Mouse (Mus musculus) olfactory bulb, adult 2 months (tissue): ENCODE measurements around the gene Mcf2. TPM values are rescaled to one million over a fixed set of nuclear protein-coding genes. Genes with fewer than 3 reads are reported as not detected.

Source experiments
- H3K27ac ChIP-seq: fragments of 200-500 bp; 2 replicates; pipeline ENCODE4 v1.5.1; 2012; ENCODE audit warnings: low read depth, low read length; ENCODE audit not compliant: insufficient read depth
- H3K4me1 ChIP-seq: fragments of 200-500 bp; 2 replicates; pipeline ENCODE4 v1.6.1; 2012; ENCODE audit warnings: low read length; ENCODE audit not compliant: control insufficient read depth, insufficient read depth
- H3K4me3 ChIP-seq: fragments of 200-500 bp; 2 replicates; pipeline ENCODE4 v1.5.1; 2012; ENCODE audit warnings: mild to moderate bottlenecking, low read depth, low read length, moderate library complexity; ENCODE audit not compliant: insufficient read depth
- CTCF ChIP-seq: fragments of 200-500 bp; IDR thresholded peaks from 2 replicates; pipeline ENCODE4 v1.5.1; 2012; ENCODE audit warnings: low read depth, mild to moderate bottlenecking, low read length, moderate library complexity; ENCODE audit not compliant: insufficient read depth
- POLR2A ChIP-seq: fragments of 200-500 bp; IDR thresholded peaks from 2 replicates; pipeline ENCODE4 v1.6.1; 2012; ENCODE audit warnings: mild to moderate bottlenecking, low read depth, low read length, moderate library complexity; ENCODE audit not compliant: insufficient read depth
- WGBS: fragments of 180-500 bp; shearing (Covaris S2); methylation state at CpG from one replicate; pipeline ENCODE4 v1.1.7; 2018; 5-methylcytosine and 5-hydroxymethylcytosine counted together
- polyA plus RNA-seq: library from polyadenylated mRNA; stranded (reverse); fragments of >200 nt; gene quantifications from 2 replicates; pipeline ENCODE4 v1.2.4, GENCODE M21; 2012; ENCODE audit warnings: low replicate concordance; ENCODE audit not compliant: missing spikeins, insufficient read depth, insufficient read length

Gene Mcf2
- polyA plus RNA-seq: not detected in 2 replicates

- Histone ChIP-seq H3K4me3 (peak within 1 kb of the TSS; percentile 37), H3K4me1 (peaks cover 12% of the 10 kb centered on the region), H3K27ac (no peak within 1 kb of the TSS)
- WGBS: 17% methylated on average over 28 of the region's 28 CpGs
- TF ChIP-seq CTCF (no peak), POLR2A (no peak)
These were observed at the start of gene Mcf2 for GRCm38 (mm10) chrX:60178744-60179458. Gene Mcf2, minus strand, starts transcription at chrX:60179089.

- Histone ChIP-seq H3K4me3 (no peak overlapping the region), H3K27ac (no peak overlapping the region), H3K4me1 (no peaks in the 10 kb centered on the region)
- whole genome bisulfite sequencing: 44% methylated on average over 1 of the region's 1 CpGs
- TF ChIP-seq CTCF: no peak
- TF ChIP-seq POLR2A: no peak
These were observed 8.8 kb upstream of the Mcf2 start for GRCm38 (mm10) chrX:60187726-60188125.

- Histone ChIP-seq H3K4me3 (no peak overlapping the region), H3K4me1 (peaks cover 12% of the 10 kb centered on the region), H3K27ac (no peak overlapping the region)
- TF ChIP-seq CTCF (no peak), POLR2A (no peak)
- WGBS: 73% methylated on average over 3 of the region's 3 CpGs
These were observed 3.7 kb upstream of the Mcf2 start for GRCm38 (mm10) chrX:60182611-60183010.

GRCm38 (mm10) chrX:60178025-60178743, 705 bp downstream of the Mcf2 start:
- WGBS: 5% methylated on average over 18 of the region's 19 CpGs
- H3K4me3 ChIP-seq: peak overlapping the region; percentile 37
- no peak for TF ChIP-seq CTCF
- no peak for TF ChIP-seq POLR2A

GRCm38 (mm10) chrX:60170106-60170505, 8.8 kb downstream of the Mcf2 start:
- Histone ChIP-seq H3K27ac (no peak overlapping the region), H3K4me1 (no peaks in the 10 kb centered on the region), H3K4me3 (no peak overlapping the region)
- WGBS: 92% methylated on average over 5 of the region's 5 CpGs
- no peak for TF ChIP-seq POLR2A
- TF ChIP-seq CTCF: no peak

More at GRCm38 (mm10) chrX:60178025-60178743, 705 bp downstream of the Mcf2 start:
- Histone ChIP-seq H3K27ac (no peak overlapping the region), H3K4me1 (peaks cover 12% of the 10 kb centered on the region)

- whole genome bisulfite sequencing: 80% methylated on average over 2 of the region's 2 CpGs
- Histone ChIP-seq H3K4me3 (no peak overlapping the region), H3K4me1 (no peaks in the 10 kb centered on the region), H3K27ac (no peak overlapping the region)
- TF ChIP-seq CTCF: no peak
- TF ChIP-seq POLR2A: no peak
These were observed 9.4 kb downstream of the Mcf2 start for GRCm38 (mm10) chrX:60169511-60169910.

GRCm38 (mm10) chrX:60168796-60169195, 10.1 kb downstream of the Mcf2 start:
- 85% methylated on average over 2 of the region's 2 CpGs for WGBS
- Histone ChIP-seq H3K4me3 (no peak overlapping the region), H3K4me1 (no peaks in the 10 kb centered on the region), H3K27ac (no peak overlapping the region)
- TF ChIP-seq CTCF: no peak
- no peak for TF ChIP-seq POLR2A

GRCm38 (mm10) chrX:60147268-60147974, 31.5 kb downstream of the Mcf2 start:
- peak overlapping the region; percentile 41 for H3K4me3 ChIP-seq
- 19% methylated on average over 13 of the region's 13 CpGs for WGBS
- TF ChIP-seq CTCF: no peak
- TF ChIP-seq POLR2A: no peak
- no peaks in the 10 kb centered on the region for H3K4me1 ChIP-seq
- no peak overlapping the region for H3K27ac ChIP-seq
